Mouse (Mus musculus) cerebellum, adult (tissue): ENCODE data around the gene Rab26.

Experiments
- ATAC-seq: cut with Nextera tagmentation; 2 replicates; pipeline ENCODE4 v1.9.2; 2017; ENCODE audit warnings: mild to moderate bottlenecking, moderate library complexity, mixed read lengths; ENCODE audit not compliant: insufficient number of reproducible peaks, low FRiP score, low TSS enrichment

Rab26 gene

DNA sequence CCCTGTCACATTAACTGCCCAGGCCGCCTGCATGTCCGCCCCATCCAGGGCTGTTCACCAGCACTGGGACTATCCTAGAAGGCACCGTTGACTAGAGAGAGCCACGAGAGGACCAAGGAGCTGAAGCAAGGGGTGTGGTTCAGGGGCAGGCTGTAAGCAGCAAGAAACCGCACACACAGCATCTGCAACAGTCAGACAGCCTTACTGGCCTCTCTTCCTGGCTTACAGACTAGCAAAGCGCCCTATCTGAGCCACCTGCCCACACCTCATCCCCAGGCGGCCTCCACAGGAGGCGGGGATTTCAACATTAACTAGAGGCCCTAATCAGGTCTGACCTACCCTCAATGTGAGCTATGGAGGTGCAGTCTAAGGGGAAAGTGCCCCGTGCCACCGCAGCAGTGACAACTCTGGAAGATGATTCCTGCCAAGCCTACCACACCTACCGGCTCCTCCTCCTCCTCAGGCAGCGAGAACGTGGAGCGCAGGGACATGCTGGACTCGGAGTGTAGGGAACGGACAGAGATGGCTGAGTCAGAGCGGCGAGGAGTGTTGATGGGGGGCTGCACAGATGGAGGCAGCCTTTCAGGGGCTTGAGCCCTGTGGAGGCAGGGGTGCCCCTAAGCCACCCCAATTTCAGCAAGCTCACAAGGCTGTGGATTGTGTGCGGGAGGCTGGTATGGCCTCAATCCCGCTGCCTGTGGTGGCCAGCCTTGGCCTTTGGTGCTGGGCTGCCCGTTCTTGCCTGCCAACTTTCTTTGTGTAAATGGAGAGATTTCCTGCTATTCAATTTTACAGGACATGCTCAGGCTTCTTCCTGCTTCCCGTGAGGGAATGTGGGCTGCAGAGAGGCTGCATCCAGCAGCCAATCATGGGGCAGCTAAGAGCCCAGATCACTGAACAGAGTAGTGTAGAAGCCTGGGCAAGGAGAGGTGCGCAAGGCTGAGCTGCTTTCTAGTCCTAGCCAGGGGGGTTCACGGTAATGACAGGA, 19.4 kb downstream of the Rab26 start:
- ATAC-seq: no peak

- no peak for ATAC-seq
Observed at GRCm38 (mm10) chr17:24513609-24514008, 20.4 kb downstream of the Rab26 start.

GRCm38 (mm10) chr17:24507806-24508460, 26.1 kb downstream of the Rab26 start:
- no peak for ATAC-seq

DNA sequence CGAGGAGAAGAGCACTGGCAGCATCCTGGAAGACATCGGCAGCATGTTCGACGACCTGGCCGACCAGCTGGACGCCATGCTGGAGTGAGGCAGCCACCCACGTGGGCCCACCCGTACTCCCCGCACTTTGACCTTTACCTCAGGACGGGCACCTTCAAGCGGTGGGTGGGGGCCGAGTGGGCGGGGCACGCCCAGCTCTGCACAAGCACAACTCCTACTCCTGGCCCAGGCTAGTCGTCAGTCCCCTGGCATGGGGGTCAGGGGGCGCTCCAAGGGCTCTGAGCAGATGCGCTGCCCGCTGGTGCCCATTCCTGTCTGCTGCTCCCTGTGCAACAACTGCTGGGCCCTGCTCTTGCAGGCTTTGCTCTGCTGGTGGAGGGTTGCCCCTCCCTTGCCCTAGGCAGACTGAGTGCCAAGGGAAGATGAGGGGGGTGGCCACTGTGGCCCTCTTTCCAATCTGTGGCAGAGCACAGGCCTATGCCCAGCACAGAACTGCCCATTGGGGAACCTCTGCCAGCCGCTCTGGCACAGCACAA, 26.8 kb downstream of the Rab26 start:
- no peak for ATAC-seq

DNA sequence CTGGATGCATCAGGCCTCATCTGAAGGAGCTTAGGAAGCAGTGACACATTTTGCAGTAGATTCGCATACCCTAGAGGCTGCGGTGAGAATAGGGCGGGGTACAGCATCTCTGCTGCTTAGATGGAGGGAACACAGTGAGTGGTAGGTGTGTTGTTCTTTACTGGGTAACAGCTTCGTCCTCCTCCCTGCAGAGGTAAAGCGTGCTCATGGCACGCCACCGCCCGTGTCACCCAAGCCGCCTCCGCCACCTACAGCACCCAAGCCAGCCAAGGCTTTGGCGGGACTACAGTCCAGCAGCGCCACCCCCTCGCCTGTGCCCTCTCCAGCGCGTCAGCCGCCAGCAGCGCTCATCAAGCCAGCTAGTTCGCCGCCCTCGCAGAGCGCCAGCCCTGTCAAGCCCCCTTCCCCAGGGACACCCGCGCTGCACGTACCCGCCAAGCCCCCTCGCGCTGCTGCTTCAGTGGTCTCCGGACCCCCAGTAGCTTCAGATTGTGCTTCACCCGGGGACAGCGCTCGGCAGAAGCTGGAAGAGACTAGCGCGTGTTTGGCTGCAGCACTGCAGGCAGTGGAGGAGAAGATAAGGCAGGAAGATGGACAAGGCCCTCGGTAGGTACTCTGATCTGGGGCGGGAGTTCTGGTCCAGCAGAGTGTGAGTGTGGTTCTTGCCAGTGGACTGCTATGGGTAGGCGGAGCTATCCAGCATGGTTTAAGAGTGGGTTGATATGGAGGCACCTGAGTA, 27.5 kb downstream of the Rab26 start:
- no peak for ATAC-seq

DNA sequence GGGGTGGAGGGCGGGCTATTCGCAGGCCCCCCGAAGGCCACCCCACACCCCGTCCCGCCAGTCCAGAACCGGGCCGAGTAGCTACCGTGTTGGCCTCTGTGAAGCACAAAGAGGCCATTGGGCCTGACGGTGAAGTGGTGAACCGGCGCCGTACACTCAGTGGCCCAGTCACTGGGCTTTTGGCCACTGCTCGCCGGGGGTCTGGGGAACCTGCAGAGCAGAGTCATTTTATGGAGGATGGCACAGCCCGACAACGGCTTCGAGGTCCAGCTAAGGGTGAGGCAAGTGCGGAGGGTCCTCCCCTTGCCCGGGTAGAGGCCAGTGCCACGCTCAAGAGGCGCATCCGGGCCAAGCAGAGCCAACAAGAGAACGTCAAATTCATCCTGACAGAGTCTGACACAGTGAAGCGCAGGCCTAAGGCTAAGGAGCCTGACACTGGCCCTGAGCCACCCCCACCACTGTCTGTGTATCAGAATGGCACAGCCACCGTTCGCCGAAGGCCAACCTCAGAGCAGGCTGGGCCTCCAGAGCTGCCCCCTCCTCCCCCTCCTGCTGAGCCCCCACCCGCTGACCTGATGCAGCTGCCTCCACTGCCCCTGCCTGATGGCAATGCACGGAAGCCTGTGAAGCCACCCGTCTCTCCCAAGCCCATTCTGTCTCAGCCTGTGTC, 28.6 kb downstream of the Rab26 start:
- ATAC-seq: no peak

DNA sequence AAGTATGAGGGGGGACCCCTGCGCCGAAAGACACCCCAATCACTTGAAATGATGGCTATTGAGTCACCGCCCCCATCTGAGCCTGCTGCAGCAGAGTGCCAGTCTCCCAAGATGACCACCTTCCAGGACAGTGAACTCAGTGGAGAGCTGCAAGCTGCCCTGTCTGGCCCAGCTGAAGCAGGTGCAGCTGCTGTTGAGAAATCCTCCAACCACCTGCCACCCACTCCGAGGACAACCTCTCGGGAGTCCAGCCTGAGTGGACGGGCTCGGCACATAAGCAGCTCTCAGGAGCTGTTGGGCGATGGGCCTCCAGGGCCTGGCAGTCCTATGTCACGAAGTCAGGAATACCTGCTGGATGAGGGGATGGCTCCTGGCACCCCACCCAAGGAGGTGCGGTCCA, 29.9 kb downstream of the Rab26 start:
- ATAC-seq: no peak

GRCm38 (mm10) chr17:24502208-24502607, 31.8 kb downstream of the Rab26 start:
- no peak for ATAC-seq

- no peak for ATAC-seq
Observed at GRCm38 (mm10) chr17:24496026-24496425, 38.0 kb downstream of the Rab26 start.

- ATAC-seq: no peak
Observed at GRCm38 (mm10) chr17:24495443-24495842, 38.6 kb downstream of the Rab26 start.

DNA sequence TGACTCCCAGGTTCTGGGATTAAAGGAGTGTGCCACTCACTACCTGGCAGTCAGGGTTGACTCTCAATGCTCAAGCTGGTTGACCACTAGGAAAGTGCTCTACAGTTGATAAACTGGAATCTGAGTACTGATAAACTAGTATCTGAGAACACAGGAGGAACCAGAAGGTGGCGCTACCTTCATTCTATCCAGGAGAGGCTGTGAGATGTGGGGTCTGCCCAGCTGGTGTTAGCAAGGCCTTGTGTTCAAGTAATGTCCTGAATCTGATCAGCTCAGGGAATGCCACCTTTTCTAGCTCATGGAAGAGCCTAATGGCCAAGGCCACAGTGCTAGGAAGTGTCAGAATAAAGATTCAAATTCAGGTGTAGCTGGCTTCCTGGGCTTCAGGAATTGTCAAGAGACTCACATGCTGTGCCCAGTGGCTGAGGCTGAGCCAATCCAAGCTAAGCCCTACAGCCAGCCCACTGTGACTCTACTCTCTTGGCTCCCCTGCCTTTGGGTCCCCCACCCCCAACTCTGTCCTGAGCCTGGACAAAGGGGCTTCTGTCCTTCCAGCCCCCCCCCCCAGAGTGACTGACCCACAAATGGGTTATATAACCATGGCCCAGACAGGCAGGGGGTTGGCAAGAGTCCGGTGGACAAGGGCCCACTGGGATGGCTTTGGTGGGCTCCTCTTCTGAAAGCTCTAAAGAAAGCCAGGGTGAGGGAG, 39.2 kb downstream of the Rab26 start:
- ATAC-seq: no peak; the same call in 1 of the 2 replicates

DNA sequence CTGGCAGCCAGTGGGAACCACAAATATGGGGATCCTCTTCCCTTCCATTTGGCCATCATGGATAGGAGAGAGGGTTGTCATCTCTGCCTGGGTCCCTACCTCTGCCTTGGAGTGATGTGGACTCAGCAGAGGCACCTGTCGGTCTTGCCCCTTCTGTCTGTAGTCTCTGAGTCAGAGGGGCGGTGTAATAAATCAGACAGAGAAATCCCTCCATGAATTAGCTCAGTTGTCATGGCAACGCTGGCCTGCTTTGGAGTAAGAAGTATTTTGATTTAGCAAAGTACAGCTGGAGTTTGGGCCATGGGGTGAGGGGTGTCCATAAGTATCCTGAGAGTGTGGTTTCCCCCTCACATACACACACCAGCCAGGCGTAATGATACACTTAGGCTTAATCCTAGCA, 43.6 kb downstream of the Rab26 start:
- no peak for ATAC-seq

DNA sequence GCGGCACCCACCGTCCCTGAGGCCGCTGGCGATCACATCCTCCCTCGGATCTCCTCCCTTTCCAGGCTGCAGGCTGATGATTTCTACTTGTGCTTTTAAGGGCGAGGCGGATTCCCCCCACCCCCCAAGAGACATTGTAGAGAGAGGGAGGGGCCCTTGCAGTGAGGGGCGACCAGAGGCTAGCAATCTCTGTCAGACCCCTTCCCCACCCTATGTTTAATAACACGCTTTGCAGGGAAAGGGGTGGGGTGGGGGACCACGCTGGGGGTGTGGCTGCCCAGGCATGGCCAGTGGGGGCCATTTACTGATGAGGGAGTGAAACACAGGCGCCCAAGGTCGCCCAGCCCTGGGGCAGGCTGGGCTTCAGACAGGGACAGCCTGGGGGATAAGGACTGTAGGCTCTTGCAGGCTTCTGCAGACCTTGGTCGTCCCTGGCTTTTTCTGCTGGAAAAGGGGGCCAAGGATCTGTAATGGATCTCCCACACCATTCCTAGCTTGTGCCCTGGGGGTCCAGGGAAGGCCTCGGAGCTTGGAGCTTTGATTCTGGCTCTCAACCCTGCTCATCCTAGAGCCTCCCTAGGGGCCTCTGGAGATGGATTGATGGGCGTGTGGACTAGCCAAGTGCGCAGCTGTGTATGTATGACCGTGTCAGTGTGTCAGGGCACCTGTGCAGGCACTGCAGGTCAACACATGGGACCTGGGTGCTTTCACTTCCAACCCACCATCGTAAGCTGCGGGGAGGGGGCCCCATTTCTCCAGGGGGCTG, 44.6 kb downstream of the Rab26 start:
- no peak for ATAC-seq

DNA sequence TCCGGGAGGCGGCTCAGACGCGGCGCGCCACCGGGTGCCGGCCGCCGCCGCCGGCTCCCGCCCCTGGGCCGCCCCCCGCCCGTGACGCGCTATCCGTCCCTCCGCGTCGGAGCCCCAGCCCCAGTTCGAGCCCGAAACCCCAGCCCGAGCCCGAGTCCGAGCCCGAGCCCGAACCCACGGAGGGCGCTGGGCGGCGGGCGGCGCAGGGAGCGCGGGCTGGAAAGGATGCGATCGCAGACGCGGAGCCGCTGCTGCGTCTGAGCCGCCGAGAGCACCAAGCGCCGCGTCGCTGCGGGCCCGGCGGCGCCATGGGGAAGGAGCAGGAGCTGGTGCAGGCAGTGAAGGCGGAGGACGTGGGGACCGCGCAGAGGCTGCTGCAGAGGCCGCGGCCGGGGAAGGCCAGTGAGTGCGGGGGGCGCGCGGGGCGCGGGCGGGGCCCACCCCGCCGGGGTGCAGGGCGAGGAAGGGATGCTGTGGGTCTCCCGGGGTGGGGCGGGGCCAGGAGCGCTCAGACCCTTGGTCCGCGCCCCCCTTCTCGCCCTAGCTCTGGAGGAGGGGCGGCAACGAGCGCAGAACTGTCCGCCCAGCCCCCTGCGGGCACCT, 45.2 kb downstream of the Rab26 start:
- peak; percentile 32; the same call in 1 of the 2 replicates for ATAC-seq

DNA sequence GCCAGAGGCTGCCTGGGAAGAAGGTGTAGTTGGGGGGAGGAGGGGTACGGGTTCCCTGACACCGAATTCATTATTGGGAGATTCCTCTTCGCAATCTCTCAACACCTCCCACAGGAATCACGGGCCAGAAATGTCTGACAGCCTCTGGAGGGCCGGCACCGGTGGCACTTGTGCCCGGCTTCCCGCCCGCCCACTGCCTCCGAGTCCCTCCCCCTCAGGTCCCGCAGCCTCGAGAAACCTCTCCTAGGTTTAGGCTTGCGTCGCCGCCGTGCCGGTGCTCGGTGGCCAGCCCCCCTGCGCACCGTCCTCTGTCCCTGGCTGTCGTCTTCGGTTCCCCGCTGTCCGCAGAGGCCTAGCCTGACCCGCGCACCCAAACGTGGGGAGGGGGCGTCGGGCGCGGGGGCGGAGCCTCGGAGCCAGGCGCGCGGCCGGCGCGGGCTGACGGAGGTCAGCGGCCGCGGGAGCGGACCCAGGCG, 45.8 kb downstream of the Rab26 start, which contains the start of gene Caskin1:
Gene Caskin1 (plus strand): TSS at position 416 of the 476 bp plus-strand sequence.
- peak; percentile 66 for ATAC-seq

- ATAC-seq: no peak
Observed at GRCm38 (mm10) chr17:24485090-24485860, 48.7 kb downstream of the Rab26 start.

GRCm38 (mm10) chr17:24483495-24483894, 50.5 kb downstream of the Rab26 start:
- ATAC-seq: no peak
